Mouse (Mus musculus) limb, embryonic 15.5 days (tissue): ENCODE measurements at regions not wholly inside any gene's neighbourhood (a gene's known extent, or its start where the extent isn't known, plus 50 kb on each side); places are given as distances from the start of the nearest gene placed in this dataset.

Experiments used
- ATAC-seq: fragments of 200-750 bp; cut with Nextera tagmentation; 2 replicates; pipeline ENCODE4 v1.8.0; 2017; ENCODE audit warnings: low read depth, moderate TSS enrichment; ENCODE audit not compliant: insufficient number of reproducible peaks, low FRiP score, low TSS enrichment
- H3K27ac ChIP-seq: fragments of 300-500 bp; sonication (generic); 2 replicates; pipeline ENCODE4 v1.5.1; 2015; ENCODE audit warnings: moderate library complexity, mild to moderate bottlenecking, inconsistent platforms
- H3K27me3 ChIP-seq: fragments of 300-500 bp; sonication (generic); 2 replicates; pipeline ENCODE4 v1.6.1; 2015; ENCODE audit warnings: inconsistent platforms
- H3K36me3 ChIP-seq: fragments of 300-500 bp; sonication (generic); 2 replicates; pipeline ENCODE4 v1.6.1; 2015; ENCODE audit warnings: inconsistent platforms
- H3K4me1 ChIP-seq: fragments of 300-500 bp; sonication (generic); 2 replicates; pipeline ENCODE4 v1.6.1; 2015; ENCODE audit warnings: inconsistent platforms
- H3K4me2 ChIP-seq: fragments of 300-500 bp; sonication (generic); 2 replicates; pipeline ENCODE4 v1.6.1; 2015; ENCODE audit warnings: mild to moderate bottlenecking, inconsistent platforms
- H3K4me3 ChIP-seq: fragments of 300-500 bp; sonication (generic); 2 replicates; pipeline ENCODE4 v1.5.1; 2015; ENCODE audit warnings: mild to moderate bottlenecking, inconsistent platforms
- H3K9ac ChIP-seq: fragments of 300-500 bp; sonication (generic); 2 replicates; pipeline ENCODE4 v1.6.1; 2015; ENCODE audit warnings: inconsistent platforms
- H3K9me3 ChIP-seq: fragments of 300-500 bp; sonication (generic); 2 replicates; pipeline ENCODE4 v1.6.1; 2016; ENCODE audit warnings: inconsistent platforms
- WGBS: fragments of 180-500 bp; shearing (Covaris S2); methylation state at CpG from one replicate; pipeline ENCODE4 v1.1.7; 2015; 5-methylcytosine and 5-hydroxymethylcytosine counted together

DNA sequence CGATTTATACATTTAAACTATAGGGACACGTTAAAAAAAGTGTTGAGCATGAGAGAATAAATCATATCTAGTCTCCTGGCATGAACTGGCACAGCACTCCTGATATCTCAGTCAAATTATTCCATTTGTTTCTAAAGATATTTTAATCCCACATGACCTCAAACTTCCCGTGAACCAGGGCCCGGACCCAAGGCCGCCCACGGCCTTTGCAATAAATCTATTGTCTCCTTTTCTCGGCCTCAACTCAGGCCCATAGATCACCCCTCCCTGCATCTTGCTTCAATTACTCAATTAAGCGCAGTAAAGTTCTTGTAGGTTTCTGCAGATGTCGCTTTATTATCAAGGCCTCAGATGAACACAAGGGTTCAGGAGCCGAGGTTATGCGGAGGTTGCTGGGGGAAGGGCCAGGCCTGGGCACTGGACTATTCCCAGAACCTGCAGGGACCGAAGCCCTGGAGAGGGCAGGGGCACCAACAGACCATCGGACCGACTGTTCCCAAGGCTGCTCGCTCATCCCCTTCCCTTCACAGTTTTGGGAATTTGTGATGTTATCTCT, 233.4 kb downstream of the Emx2 start:
- Histone ChIP-seq H3K4me1 (peaks cover 13% of the 10 kb centered on the region), H3K9ac (no peak overlapping the region), H3K27me3 (peaks cover 7% of the 10 kb centered on the region; the same call in 1 of the 2 replicates), H3K36me3 (no peaks in the 10 kb centered on the region), H3K4me3 (no peak overlapping the region), H3K4me2 (no peak overlapping the region), H3K27ac (no peak overlapping the region), H3K9me3 (no peaks in the 10 kb centered on the region)
- no peak for ATAC-seq
- WGBS: 23% methylated on average over 15 of the region's 15 CpGs

DNA sequence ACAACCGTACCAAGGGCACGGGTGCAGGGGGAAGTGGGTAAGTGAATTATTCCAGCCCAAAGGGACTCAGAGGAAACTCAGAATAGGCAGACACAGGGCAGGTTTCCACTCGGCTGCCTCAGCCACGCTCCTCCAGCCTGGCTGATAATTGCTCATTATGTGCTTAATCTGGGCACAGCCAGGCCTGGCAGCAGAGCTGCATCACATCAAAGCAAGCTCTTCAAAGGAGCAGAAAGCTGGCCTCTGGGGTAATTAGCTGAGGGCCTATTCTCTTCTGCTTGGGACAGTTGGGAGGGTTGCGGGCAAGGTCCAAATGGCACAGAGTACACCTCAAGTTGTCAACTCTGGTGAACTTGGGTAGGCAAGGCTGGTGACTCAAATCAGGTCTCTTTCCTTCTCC, 239.5 kb downstream of the Emx2 start:
- 60% methylated on average over 5 of the region's 5 CpGs for WGBS
- ATAC-seq: no peak

DNA sequence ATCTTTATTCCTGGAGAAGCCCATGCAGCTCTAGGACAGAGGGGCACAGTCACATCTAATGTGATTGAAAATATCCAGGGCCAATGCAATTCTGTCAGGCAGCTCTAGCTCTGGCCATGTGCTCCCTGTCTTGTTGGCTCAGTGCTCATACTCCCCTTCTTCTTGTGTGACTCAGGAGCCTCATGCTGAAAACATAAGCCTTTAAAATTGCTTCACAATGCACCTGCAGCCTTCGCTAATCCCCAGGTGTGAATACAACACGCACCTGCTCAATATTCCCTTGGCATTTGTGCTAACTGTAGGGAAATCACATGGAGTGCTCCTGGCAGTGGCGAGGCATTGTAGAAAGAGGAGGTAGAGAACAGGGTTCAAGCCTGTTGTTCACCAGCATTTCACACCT, 242.0 kb downstream of the Emx2 start:
- Histone ChIP-seq H3K27me3 (peaks cover 3% of the 10 kb centered on the region; the same call in 1 of the 2 replicates), H3K9ac (no peak overlapping the region), H3K4me2 (no peak overlapping the region), H3K9me3 (no peaks in the 10 kb centered on the region), H3K36me3 (no peaks in the 10 kb centered on the region), H3K27ac (no peak overlapping the region), H3K4me1 (no peaks in the 10 kb centered on the region), H3K4me3 (no peak overlapping the region)
- ATAC-seq: no peak
- 52% methylated on average over 3 of the region's 3 CpGs for WGBS

More for the DNA sequence above, 239.5 kb downstream of the Emx2 start:
- Histone ChIP-seq H3K9me3 (no peaks in the 10 kb centered on the region), H3K4me1 (no peaks in the 10 kb centered on the region), H3K9ac (no peak overlapping the region), H3K4me2 (no peak overlapping the region), H3K36me3 (no peaks in the 10 kb centered on the region), H3K27me3 (peaks cover 7% of the 10 kb centered on the region; the same call in 1 of the 2 replicates), H3K4me3 (no peak overlapping the region), H3K27ac (no peak overlapping the region)

DNA sequence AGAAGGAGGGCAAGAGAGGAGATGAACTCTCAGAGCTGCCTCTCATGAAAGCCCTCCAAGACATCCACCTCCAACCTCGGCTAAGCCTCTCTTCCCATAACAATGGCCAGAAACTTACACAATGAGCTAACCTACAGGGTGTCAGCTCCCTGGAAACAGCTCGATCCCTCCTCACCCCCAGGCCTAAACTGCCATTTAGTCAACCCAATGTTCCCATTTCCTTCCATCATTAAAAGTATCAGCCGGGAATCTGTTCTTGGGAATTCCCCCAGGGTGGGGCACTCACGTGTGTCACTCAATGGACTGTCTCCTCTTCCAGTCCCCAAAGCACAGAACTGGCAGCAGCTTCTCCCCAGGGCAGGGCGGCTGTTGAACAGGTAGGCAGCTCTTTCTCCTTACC, 236.3 kb downstream of the Rab11fip2 start:
- H3K36me3 ChIP-seq: no peaks in the 10 kb centered on the region
- ATAC-seq: no peak
- H3K4me2 ChIP-seq: no peak overlapping the region
- H3K27ac ChIP-seq: no peak overlapping the region
- H3K27me3 ChIP-seq: no peaks in the 10 kb centered on the region
- no peaks in the 10 kb centered on the region for H3K9me3 ChIP-seq
- H3K9ac ChIP-seq: no peak overlapping the region
- WGBS: 69% methylated on average over 5 of the region's 5 CpGs
- no peak overlapping the region for H3K4me3 ChIP-seq
- no peaks in the 10 kb centered on the region for H3K4me1 ChIP-seq

DNA sequence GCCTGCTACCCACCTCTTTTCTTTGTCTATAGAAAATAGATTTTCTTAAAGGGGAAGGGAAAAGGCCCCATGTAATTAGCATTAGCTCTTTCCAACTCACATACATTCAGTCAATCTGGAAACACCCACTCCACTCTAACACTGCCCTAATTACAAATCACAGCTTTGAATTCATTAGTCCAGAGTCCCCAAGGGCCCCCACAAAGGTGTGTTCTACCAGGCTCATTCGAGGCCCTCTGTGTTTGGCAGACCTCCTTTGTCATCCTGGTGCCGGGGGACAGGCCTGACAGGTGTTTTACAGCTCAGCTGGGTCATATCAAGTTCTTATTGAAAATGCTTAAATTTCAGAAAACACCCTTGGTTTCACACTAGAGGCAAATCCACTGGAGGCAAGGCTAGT, 234.3 kb downstream of the Rab11fip2 start:
- no peaks in the 10 kb centered on the region for H3K9me3 ChIP-seq
- no peaks in the 10 kb centered on the region for H3K36me3 ChIP-seq
- WGBS: 24% methylated on average over 2 of the region's 2 CpGs
- no peaks in the 10 kb centered on the region for H3K27me3 ChIP-seq
- no peaks in the 10 kb centered on the region for H3K4me1 ChIP-seq
- no peak overlapping the region for H3K9ac ChIP-seq
- no peak overlapping the region for H3K4me3 ChIP-seq
- ATAC-seq: no peak
- no peak overlapping the region for H3K4me2 ChIP-seq
- H3K27ac ChIP-seq: no peak overlapping the region

DNA sequence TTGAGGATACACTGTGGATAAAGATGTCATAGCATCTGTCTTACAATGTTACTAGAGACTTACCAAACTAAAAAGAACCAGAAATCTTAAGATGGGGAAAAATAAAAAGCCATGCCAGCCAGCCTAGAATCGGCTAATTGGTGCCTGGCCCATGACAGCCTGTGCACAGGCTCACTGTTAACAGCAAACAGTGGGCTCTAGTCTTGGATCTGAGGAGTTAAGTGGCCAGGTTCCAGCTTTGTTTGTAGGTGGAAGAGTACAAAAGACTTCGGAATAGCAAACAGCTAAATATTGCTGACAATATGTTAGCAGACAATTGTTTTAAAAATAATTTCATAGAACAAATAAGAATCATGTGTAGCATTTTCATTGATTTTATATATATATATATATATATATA, 228.4 kb downstream of the Rab11fip2 start:
- H3K27me3 ChIP-seq: peaks cover 18% of the 10 kb centered on the region; the same call in 1 of the 2 replicates
- H3K4me3 ChIP-seq: no peak overlapping the region
- no peak overlapping the region for H3K4me2 ChIP-seq
- no peak for ATAC-seq
- no peak overlapping the region for H3K27ac ChIP-seq
- no peak overlapping the region for H3K9ac ChIP-seq
- WGBS: 74% methylated on average over 2 of the region's 2 CpGs
- H3K36me3 ChIP-seq: no peaks in the 10 kb centered on the region
- no peaks in the 10 kb centered on the region for H3K4me1 ChIP-seq
- H3K9me3 ChIP-seq: no peaks in the 10 kb centered on the region

DNA sequence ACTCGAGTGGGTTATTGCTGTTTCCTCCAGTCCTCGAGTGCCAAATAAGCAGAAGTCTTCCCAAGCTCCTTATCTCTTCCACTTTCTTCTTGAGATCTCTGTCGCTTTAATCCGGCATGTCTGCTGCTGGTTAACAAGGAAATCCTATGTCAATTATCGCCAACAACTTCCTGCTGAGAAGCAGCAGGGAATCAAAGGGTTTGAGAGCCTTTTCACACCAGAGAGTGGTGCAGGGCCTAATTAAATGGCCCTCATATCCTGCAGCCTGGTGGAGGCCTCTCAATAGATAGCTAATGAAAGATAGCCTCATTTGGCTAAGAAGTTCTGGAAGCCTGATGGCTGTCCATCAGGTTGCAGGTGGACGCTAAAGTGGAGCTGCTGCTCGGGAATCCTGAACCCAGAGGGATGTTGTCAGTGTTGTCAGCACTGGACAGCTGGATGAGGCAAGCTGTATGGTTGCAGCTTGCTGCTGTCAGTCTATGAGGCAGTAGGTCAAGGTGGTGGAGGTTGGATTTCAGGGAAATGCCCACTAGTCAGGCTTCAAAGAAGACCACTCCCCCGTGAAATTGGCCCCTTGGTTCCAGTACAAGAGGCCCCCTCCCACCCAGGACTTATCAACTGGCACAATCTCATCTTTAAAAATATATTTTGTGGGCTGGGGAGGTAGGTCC, 225.5 kb downstream of the Rab11fip2 start:
- Histone ChIP-seq H3K4me1 (0 out of 2 replicates have a peak, but pooled peaks cover 3% of the 10 kb centered on the region), H3K36me3 (no peaks in the 10 kb centered on the region), H3K9me3 (no peaks in the 10 kb centered on the region), H3K9ac (no peak overlapping the region), H3K4me2 (no peak overlapping the region), H3K4me3 (no peak overlapping the region), H3K27ac (no peak overlapping the region), H3K27me3 (peaks cover 18% of the 10 kb centered on the region; the same call in 1 of the 2 replicates)
- WGBS: 24% methylated on average over 8 of the region's 8 CpGs
- no peak for ATAC-seq

DNA sequence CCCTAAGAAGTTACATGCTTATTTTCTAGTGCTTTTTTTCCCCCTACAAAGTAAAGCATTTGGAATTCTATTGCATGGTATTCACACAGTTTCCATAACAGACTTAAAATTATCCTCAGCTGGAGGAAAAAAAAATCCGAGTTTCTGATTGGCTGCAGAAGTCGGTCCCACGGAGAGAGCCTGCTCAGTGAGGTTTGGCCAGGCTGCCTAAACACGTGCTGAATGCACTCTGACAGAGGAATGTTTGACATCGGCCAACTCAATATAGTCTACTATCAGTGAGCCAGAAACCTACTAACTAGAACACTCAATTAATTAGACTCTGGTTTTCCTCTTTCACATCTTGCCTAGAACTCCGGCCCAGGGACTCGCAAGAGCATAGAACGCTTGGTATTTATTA, 204.9 kb downstream of the Rab11fip2 start:
- Histone ChIP-seq H3K9me3 (no peaks in the 10 kb centered on the region), H3K9ac (no peak overlapping the region), H3K27ac (no peak overlapping the region), H3K27me3 (no peaks in the 10 kb centered on the region), H3K4me3 (no peak overlapping the region), H3K4me2 (no peak overlapping the region), H3K4me1 (0 out of 2 replicates have a peak, but pooled peaks cover 2% of the 10 kb centered on the region), H3K36me3 (no peaks in the 10 kb centered on the region)
- ATAC-seq: peak; percentile 76; the same call in 1 of the 2 replicates
- WGBS: 35% methylated on average over 8 of the region's 8 CpGs

DNA sequence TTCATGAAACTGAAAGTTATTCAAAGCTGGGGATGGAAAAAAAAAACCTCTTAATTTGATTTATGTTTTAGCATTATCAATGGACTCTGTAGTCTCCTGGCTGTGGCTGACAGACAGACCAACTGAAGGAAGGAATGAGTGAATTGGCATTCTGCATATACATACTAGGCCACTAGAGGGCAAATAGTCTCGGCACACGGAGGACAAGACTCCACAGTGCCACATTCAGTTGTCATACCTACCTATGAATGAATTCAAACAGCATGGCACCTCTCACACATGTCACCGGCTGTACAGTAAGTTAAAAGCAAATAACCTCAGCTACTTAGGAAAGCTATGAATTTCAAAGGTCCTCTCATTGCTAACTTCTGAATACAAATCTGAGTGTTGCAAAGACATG, 200.5 kb downstream of the Rab11fip2 start:
- 0 out of 2 replicates have a peak, but pooled peaks cover 2% of the 10 kb centered on the region for H3K4me1 ChIP-seq
- H3K4me2 ChIP-seq: no peak overlapping the region
- H3K36me3 ChIP-seq: no peaks in the 10 kb centered on the region
- no peak for ATAC-seq
- no peaks in the 10 kb centered on the region for H3K27me3 ChIP-seq
- H3K4me3 ChIP-seq: no peak overlapping the region
- H3K9me3 ChIP-seq: no peaks in the 10 kb centered on the region
- H3K9ac ChIP-seq: no peak overlapping the region
- no peak overlapping the region for H3K27ac ChIP-seq
- WGBS: 25% methylated on average over 3 of the region's 3 CpGs

DNA sequence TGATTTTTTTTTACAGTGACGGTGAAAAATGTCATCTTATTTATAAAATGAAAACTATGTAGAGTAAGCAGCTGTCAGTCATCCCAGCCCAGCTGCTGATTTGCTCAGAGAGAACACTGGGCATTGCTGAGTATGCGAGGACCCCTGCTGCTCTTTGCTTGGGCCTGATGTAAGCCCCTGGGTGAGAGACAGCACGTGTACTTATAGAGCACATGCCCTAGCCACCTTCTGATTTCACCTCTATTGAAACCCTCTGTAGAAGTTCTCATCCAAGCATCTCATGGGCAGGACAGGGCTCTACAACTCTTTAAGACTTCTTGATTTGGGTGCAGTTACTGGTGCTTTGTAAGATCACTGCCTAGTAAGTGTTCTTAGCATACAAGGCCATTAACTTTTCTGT, 182.2 kb downstream of the Rab11fip2 start:
- Histone ChIP-seq H3K4me2 (no peak overlapping the region), H3K4me1 (no peaks in the 10 kb centered on the region), H3K36me3 (no peaks in the 10 kb centered on the region), H3K9ac (no peak overlapping the region), H3K27me3 (no peaks in the 10 kb centered on the region), H3K4me3 (no peak overlapping the region), H3K27ac (no peak overlapping the region), H3K9me3 (no peaks in the 10 kb centered on the region)
- ATAC-seq: no peak
- 63% methylated on average over 3 of the region's 3 CpGs for WGBS

DNA sequence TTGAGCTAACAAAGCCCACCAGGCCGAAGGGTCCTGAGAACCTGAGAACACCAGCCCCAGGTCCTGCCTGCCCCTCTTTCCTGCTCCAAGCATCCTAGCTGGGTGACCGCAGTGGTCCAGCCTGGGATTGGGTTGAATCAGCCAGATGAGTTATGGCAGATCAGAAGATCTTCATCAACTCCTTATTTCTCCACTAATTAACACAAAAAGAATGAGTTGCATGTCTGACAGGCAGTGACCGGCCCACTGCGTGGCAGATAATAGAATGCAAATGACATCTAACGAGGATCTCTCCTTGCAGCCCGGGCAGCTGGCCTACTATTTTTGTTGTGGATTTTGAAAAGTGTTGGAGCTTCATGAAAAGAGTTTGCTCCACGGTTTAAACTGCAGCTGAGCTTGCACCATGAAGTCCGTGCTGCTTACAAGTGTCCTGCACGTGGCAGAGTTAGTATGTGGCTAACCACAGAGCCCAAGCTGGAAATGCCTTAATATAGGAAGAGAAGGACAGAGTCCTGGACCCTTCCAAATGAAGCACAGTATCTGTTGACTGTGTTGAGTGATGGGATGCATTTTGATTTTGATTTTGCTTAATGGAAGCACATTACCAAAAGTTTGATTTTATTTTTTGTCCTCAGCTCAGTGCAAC, 158.9 kb downstream of the Rab11fip2 start:
- 49% methylated on average over 9 of the region's 9 CpGs for WGBS
- Histone ChIP-seq H3K27me3 (no peaks in the 10 kb centered on the region), H3K4me3 (no peak overlapping the region), H3K4me2 (no peak overlapping the region), H3K9ac (no peak overlapping the region), H3K4me1 (no peaks in the 10 kb centered on the region), H3K36me3 (no peaks in the 10 kb centered on the region), H3K9me3 (no peaks in the 10 kb centered on the region), H3K27ac (no peak overlapping the region)
- no peak for ATAC-seq

DNA sequence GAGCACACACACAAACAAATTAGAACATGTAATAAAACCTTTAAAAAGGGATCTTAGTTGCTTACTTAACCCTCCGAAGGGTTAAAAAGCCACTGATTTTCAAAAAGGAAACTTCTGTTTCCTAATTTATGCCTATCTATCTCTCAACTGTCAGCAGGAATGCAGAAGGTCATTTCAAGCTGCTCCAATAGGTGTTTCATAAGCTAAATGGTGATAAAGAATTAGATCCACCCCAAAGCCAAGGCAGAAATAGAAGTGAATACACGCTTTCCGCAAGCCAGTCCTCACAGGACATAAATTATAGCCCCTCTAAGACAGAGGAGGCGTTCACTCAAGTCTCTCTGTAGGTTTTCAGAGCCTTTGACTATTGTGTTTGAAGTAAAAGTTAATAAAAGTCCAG, 112.2 kb downstream of the Rab11fip2 start:
- H3K27ac ChIP-seq: no peak overlapping the region
- H3K9ac ChIP-seq: no peak overlapping the region
- no peak overlapping the region for H3K4me3 ChIP-seq
- 49% methylated on average over 4 of the region's 4 CpGs for WGBS
- no peaks in the 10 kb centered on the region for H3K36me3 ChIP-seq
- no peaks in the 10 kb centered on the region for H3K9me3 ChIP-seq
- no peaks in the 10 kb centered on the region for H3K4me1 ChIP-seq
- no peak for ATAC-seq
- H3K4me2 ChIP-seq: no peak overlapping the region
- H3K27me3 ChIP-seq: no peaks in the 10 kb centered on the region
